Mouse (Mus musculus): ENCODE data around the gene Matk.

Matk gene

GRCm38 (mm10) chr10:81303761-81304160 is 51.0 kb downstream of the Matk start:
- no peak for DNase-seq (ENCODE audit: low spot score in 2 of 2)

- DNase-seq (ENCODE audit: low spot score in 2 of 2) = no peak
These were observed 52.0 kb downstream of the Matk start for GRCm38 (mm10) chr10:81304597-81305238.

- no peak for DNase-seq (ENCODE audit: low spot score in 2 of 2)
These were observed 52.9 kb downstream of the Matk start for GRCm38 (mm10) chr10:81305663-81306062.

GRCm38 (mm10) chr10:81306173-81306668 is 53.5 kb downstream of the Matk start:
- no peak for DNase-seq (ENCODE audit: low spot score in 2 of 2)

GRCm38 (mm10) chr10:81306837-81307682 is 54.3 kb downstream of the Matk start:
- DNase-seq (ENCODE audit: low spot score in 2 of 2) = no peak

GRCm38 (mm10) chr10:81309571-81309970 is 56.8 kb downstream of the Matk start:
- no peak for DNase-seq (ENCODE audit: low spot score in 2 of 2)

All from frontal cortex, postnatal 25 days (tissue).